ENCODE assay signal across 18 mouse cellular contexts in the genomic region with DNA sequence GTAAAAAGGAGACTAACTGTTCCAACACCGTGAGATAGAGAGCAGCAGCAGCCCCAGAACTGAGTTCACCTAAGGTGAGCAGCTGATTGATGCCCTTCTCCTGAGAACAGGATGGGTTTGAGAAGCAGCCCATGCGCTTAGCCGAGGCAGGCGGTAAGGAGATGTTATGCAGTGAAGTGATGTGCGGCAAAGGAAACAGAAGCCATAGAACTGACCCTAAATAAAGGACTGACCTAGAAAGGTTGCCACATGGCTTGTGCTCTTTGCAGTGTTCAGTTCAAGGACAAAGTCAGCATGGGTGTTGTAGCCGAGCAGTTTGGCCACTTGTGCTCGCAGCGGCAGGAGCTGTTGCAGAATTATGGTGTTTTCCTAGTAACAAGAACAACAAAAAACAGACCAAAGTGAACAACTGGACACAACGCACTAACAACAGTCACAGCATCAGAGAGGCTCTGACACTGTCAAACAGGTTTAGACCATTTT. TPM values are rescaled to one million over a fixed set of nuclear protein-coding genes. Genes with fewer than 3 reads are reported as not detected.
"Had no signal": no experiment of that assay in that cellular context is flagged by ENCODE, and none has a peak within 500 bp of the region (broad histone marks: within the 10 kb centered on the region; RNA-seq: fewer than 3 reads in every experiment).

No protein-coding gene starts in this region.

- H3K4me2 ChIP-seq: lung, embryonic 15.5 days; midbrain, embryonic 11.5 days; midbrain, embryonic 13.5 days; midbrain, embryonic 15.5 days; neural tube, embryonic 12.5 days; stomach, embryonic 15.5 days had no signal

- ATAC-seq: lung, postnatal 0 days; midbrain, embryonic 13.5 days; midbrain, embryonic 15.5 days had no signal

- H3K9me3 ChIP-seq: lung, embryonic 15.5 days; megakaryocyte, embryonic 14.5 days; midbrain, embryonic 13.5 days; midbrain, embryonic 15.5 days; neural tube, embryonic 12.5 days; stomach, embryonic 15.5 days had no signal

- H3K27ac ChIP-seq: lung, embryonic 15.5 days; macrophage; midbrain, embryonic 13.5 days; midbrain, embryonic 15.5 days; neural tube, embryonic 12.5 days; stomach, embryonic 15.5 days; stomach, postnatal 0 days had no signal

- H3K9ac ChIP-seq: lung, embryonic 15.5 days; midbrain, embryonic 13.5 days; midbrain, embryonic 15.5 days; neural tube, embryonic 12.5 days; stomach, embryonic 15.5 days had no signal

- H3K36me3 ChIP-seq: lung, embryonic 15.5 days had no signal

- DNase-seq: lung, adult 2 months; lung, postnatal 14 days; lung, postnatal 36 days; right cerebral cortex, postnatal 14 days; thymus, adult 2 months; thymus, postnatal 25 days; thymus, postnatal 4 days had no signal

- H3K4me3 ChIP-seq: lung, embryonic 15.5 days; megakaryocyte, embryonic 14.5 days; midbrain, embryonic 13.5 days; midbrain, embryonic 15.5 days; neural tube, embryonic 12.5 days; stomach, embryonic 15.5 days had no signal

- H3K4me1 ChIP-seq: lung, embryonic 15.5 days; midbrain, embryonic 13.5 days; midbrain, embryonic 15.5 days; neural tube, embryonic 12.5 days; stomach, embryonic 15.5 days had no signal

- H3K27me3 ChIP-seq: lung, embryonic 15.5 days; megakaryocyte, embryonic 14.5 days; midbrain, embryonic 13.5 days; midbrain, embryonic 15.5 days; neural tube, embryonic 12.5 days; stomach, embryonic 15.5 days had no signal

RNA-seq across cellular contexts. Expression of gene Sgtb, which starts 57.2 kb away (rescaled TPM):
- total RNA-seq: megakaryocyte progenitor cell, adult 5-6 weeks had no signal
